Mouse (Mus musculus) liver, embryonic 14.5 days (tissue): Measurements from ENCODE around the gene Taf8. TPM values are rescaled to one million over a fixed set of nuclear protein-coding genes. Genes with fewer than 3 reads are reported as not detected.
A peak's percentile ranks its signal among the peaks of the same experiment; 100 is the strongest.

ENCODE experiments used
- ATAC-seq: fragments of 200-750 bp; cut with Nextera tagmentation; 2 replicates; pipeline ENCODE4 v1.8.0; 2017; ENCODE audit warnings: moderate number of reproducible peaks, mild to moderate bottlenecking, moderate library complexity; ENCODE audit not compliant: insufficient read depth
- DNase-seq, 3 experiments: peaks; one replicate each; pipeline ENCODE4 v3.0.0-alpha.2; 2012 to 2013; ENCODE audit warnings: low read depth in 3 of 3, low spot score in 3 of 3
- H3K27ac ChIP-seq: fragments of 300-500 bp; sonication (generic); 2 replicates; pipeline ENCODE4 v1.5.1; 2014; ENCODE audit warnings: moderate library complexity, mild to moderate bottlenecking, control low read depth, inconsistent platforms
- H3K27me3 ChIP-seq: fragments of 300-500 bp; sonication (generic); 2 replicates; pipeline ENCODE4 v1.6.1; 2014; ENCODE audit warnings: mild to moderate bottlenecking, low read length, moderate library complexity; ENCODE audit not compliant: control insufficient read depth, insufficient read depth
- H3K36me3 ChIP-seq: fragments of 300-500 bp; sonication (generic); replicated peaks from 2 replicates; pipeline ENCODE4 v1.6.1; 2014; ENCODE audit warnings: low read depth; ENCODE audit not compliant: control insufficient read depth, insufficient read depth
- H3K4me1 ChIP-seq, 2 experiments: fragments of 200-500 bp in 1 of 2; fragments of 300-500 bp in 1 of 2; sonication (generic) in 1 of 2; replicated peaks; 2 replicates each; pipeline ENCODE4 v1.6.1; 2012 to 2014; ENCODE audit warnings: antibody characterized with exemption in 1 of 2, inconsistent platforms in 1 of 2, low read length in 1 of 2; ENCODE audit not compliant: control insufficient read depth in 2 of 2, insufficient read depth in 2 of 2
- H3K4me2 ChIP-seq: fragments of 300-500 bp; sonication (generic); 2 replicates; pipeline ENCODE4 v1.6.1; 2014; ENCODE audit warnings: low read depth, mild to moderate bottlenecking, control low read depth, moderate library complexity
- H3K4me3 ChIP-seq, 2 experiments: fragments of 200-500 bp in 1 of 2; fragments of 300-500 bp in 1 of 2; sonication (generic) in 1 of 2; 2 replicates each; pipeline ENCODE4 v1.5.1; 2012 to 2014; ENCODE audit warnings: low read depth in 2 of 2, low read length in 2 of 2, mild to moderate bottlenecking in 2 of 2, control low read depth in 1 of 2, inconsistent platforms in 1 of 2, moderate library complexity in 1 of 2; ENCODE audit not compliant: insufficient read depth in 1 of 2
- H3K9ac ChIP-seq: fragments of 300-500 bp; sonication (generic); replicated peaks from 2 replicates; pipeline ENCODE4 v1.6.1; 2014; ENCODE audit warnings: mild to moderate bottlenecking, control low read depth, moderate library complexity
- H3K9me3 ChIP-seq: fragments of 300-500 bp; sonication (generic); 2 replicates; pipeline ENCODE4 v1.6.1; 2016; ENCODE audit warnings: low read length, mixed read lengths; ENCODE audit not compliant: control insufficient read depth
- CTCF ChIP-seq: IDR thresholded peaks from 2 replicates; pipeline ENCODE4 v1.5.1; 2016; ENCODE audit warnings: antibody characterized with exemption, low read depth, control low read depth
- EP300 ChIP-seq: IDR thresholded peaks from 2 replicates; pipeline ENCODE4 v1.6.1; 2016; ENCODE audit warnings: antibody characterized with exemption, low read depth
- WGBS: fragments of 180-500 bp; shearing (Covaris S2); extraction: QIAGEN DNeasy Blood & Tissue Kit; methylation state at CpG from one replicate; pipeline ENCODE4 v1.1.7; 2014; ENCODE audit not compliant: insufficient replicate concordance; 5-methylcytosine and 5-hydroxymethylcytosine counted together
- polyA plus RNA-seq, 2 experiments: library from polyadenylated mRNA; depleted of rRNA in 1 of 2; stranded (reverse) in 1 of 2; unstranded in 1 of 2; fragments of >200 nt; fragmentation: Nextera tagmentation in 1 of 2; extraction: Ambion mirVana in 1 of 2; gene quantifications; 2 replicates each; pipeline versions ENCODE4 v1.2.1 to v1.2.3; 2012 to 2014

Taf8 gene
- polyA plus RNA-seq, 2 experiments: 10.4 to 15.5 TPM

- Histone ChIP-seq H3K27me3 (no peaks in the 10 kb centered on the region), H3K9ac (no peak overlapping the region), H3K9me3 (no peaks in the 10 kb centered on the region), H3K4me2 (peak overlapping the region; percentile 1; the same call in 1 of the 2 replicates), H3K4me1 (peaks cover 37 to 48% of the 10 kb centered on the region in 2 experiments), H3K4me3 (no peak overlapping the region), H3K36me3 (no peaks in the 10 kb centered on the region), H3K27ac (no peak overlapping the region)
- no peak for ATAC-seq
- DNase-seq: no peak
- WGBS: 78% methylated on average over 4 of the region's 4 CpGs
- TF ChIP-seq CTCF: no peak
- no peak for TF ChIP-seq EP300
Observed at GRCm38 (mm10) chr17:47506697-47507096, 4.6 kb upstream of the Taf8 start.

- Histone ChIP-seq H3K4me1 (peaks cover 36 to 45% of the 10 kb centered on the region in 2 experiments), H3K4me2 (peak overlapping the region; percentile 88), H3K27me3 (no peaks in the 10 kb centered on the region), H3K9ac (no peak overlapping the region), H3K9me3 (no peaks in the 10 kb centered on the region), H3K36me3 (no peaks in the 10 kb centered on the region), H3K4me3 (no peak overlapping the region), H3K27ac (no peak overlapping the region)
- TF ChIP-seq CTCF (no peak), EP300 (no peak)
- ATAC-seq (no peak), DNase-seq (no peak)
- whole genome bisulfite sequencing: 65% methylated on average over 1 of the region's 1 CpGs
Observed at GRCm38 (mm10) chr17:47506042-47506441, 4.0 kb upstream of the Taf8 start.

- Histone ChIP-seq H3K4me2 (peak overlapping the region; percentile 88), H3K9me3 (no peaks in the 10 kb centered on the region), H3K36me3 (peaks cover 3% of the 10 kb centered on the region), H3K27ac (peak overlapping the region; percentile 42), H3K27me3 (no peaks in the 10 kb centered on the region), H3K9ac (peak overlapping the region; percentile 73), H3K4me1 (peaks cover 34 to 44% of the 10 kb centered on the region in 2 experiments), H3K4me3 (peak overlapping the region; percentile 48 to 60; a peak in 3 of 4 replicates)
- no peak for ATAC-seq
- TF ChIP-seq CTCF (no peak), EP300 (no peak)
- DNase-seq: no peak
- WGBS: 31% methylated on average over 2 of the region's 2 CpGs
Observed at GRCm38 (mm10) chr17:47505566-47505965, 3.5 kb upstream of the Taf8 start.

GRCm38 (mm10) chr17:47504941-47505346 lies 2.9 kb upstream of the Taf8 start, which contains the start of gene Ccnd3:
TSS of gene Ccnd3 (plus strand) at chr17:47505051.
- Histone ChIP-seq H3K9ac (peak within 1 kb of the TSS; percentile 73), H3K4me2 (peak within 1 kb of the TSS; percentile 88), H3K4me1 (peaks cover 31 to 42% of the 10 kb centered on the region in 2 experiments), H3K9me3 (no peaks in the 10 kb centered on the region), H3K36me3 (peaks cover 7% of the 10 kb centered on the region), H3K27ac (peak within 1 kb of the TSS; percentile 42), H3K4me3 (peak within 1 kb of the TSS; percentile 48 to 60), H3K27me3 (no peaks in the 10 kb centered on the region)
- WGBS: under 1% methylated on average over 22 of the region's 22 CpGs
- peak in 1 of 3 experiments; percentile 37 for DNase-seq
- no peak for TF ChIP-seq EP300
- TF ChIP-seq CTCF: no peak
- ATAC-seq: no peak

GRCm38 (mm10) chr17:47504228-47504627 lies 2.1 kb upstream of the Taf8 start:
- peak overlapping the region; percentile 73 for H3K9ac ChIP-seq
- no peaks in the 10 kb centered on the region for H3K9me3 ChIP-seq
- DNase-seq (no peak), ATAC-seq (no peak)
- TF ChIP-seq CTCF: no peak
- TF ChIP-seq EP300: no peak
- no peaks in the 10 kb centered on the region for H3K27me3 ChIP-seq
- peaks cover 11% of the 10 kb centered on the region for H3K36me3 ChIP-seq
- H3K4me2 ChIP-seq: peak overlapping the region; percentile 88
- WGBS: 52% methylated on average over 5 of the region's 5 CpGs
- H3K4me3 ChIP-seq: peak overlapping the region; percentile 48 to 60; a peak in 3 of 4 replicates
- peaks cover 31 to 39% of the 10 kb centered on the region in 2 experiments for H3K4me1 ChIP-seq
- H3K27ac ChIP-seq: peak overlapping the region; percentile 23
